Comparison of ENCODE assay signal across 8 mouse cellular contexts in genomic region chr6:8508883-8509536, GRCm38 (mm10). TPM values are rescaled to one million over a fixed set of nuclear protein-coding genes. Genes with fewer than 3 reads are reported as not detected.
DNase-seq lines count a peak whose midpoint lies in the region; ATAC-seq and TF ChIP-seq lines count a peak whose summit lies in the region.

No protein-coding gene starts in this region.

- no peak for TF ChIP-seq CTCF in E14TG2a.4 (conservative IDR thresholded peaks at IDR 0.05; ENCODE audit: low read length)
- no peak for TF ChIP-seq CTCF in heart, postnatal 0 days (IDR thresholded peaks at IDR 0.05; ENCODE audit: low read depth)
- TF ChIP-seq CTCF in testis, adult 2 months (IDR thresholded peaks at IDR 0.05; ENCODE audit: control insufficient read depth, insufficient read depth, insufficient replicate concordance, low read depth, low read length), result no peak

- H3K4me3 ChIP-seq in E14TG2a.4 (replicated peaks; ENCODE audit: low read length), result peak overlapping the region; percentile 87
- peak overlapping the region; percentile 97 for H3K4me3 ChIP-seq in forebrain, embryonic 12.5 days (replicated peaks)
- peak overlapping the region; percentile 99 for H3K4me3 ChIP-seq in heart, postnatal 0 days (ENCODE audit: low read depth, low read length)
- peak overlapping the region; percentile 95 for H3K4me3 ChIP-seq in liver, embryonic 16.5 days (ENCODE audit: low read depth, low read length)
- H3K4me3 ChIP-seq in neural tube, embryonic 13.5 days, result peak overlapping the region; percentile 95
- peak overlapping the region; percentile 95 for H3K4me3 ChIP-seq in testis, adult 2 months (ENCODE audit: control insufficient read depth, low read depth, low read length)

- DNase-seq in c-Kit-positive CD71-positive TER-119-positive erythroid progenitor cells, embryonic 14.5 days (ENCODE audit: low spot score), result peak; percentile 99
- DNase-seq in heart, postnatal 0 days (ENCODE audit: low spot score), result peak; percentile 99
- peak; percentile 99 to 100 for DNase-seq in kidney, postnatal 4 days

- peak; percentile 85 for TF ChIP-seq POLR2A in testis, adult 2 months (IDR thresholded peaks at IDR 0.05; ENCODE audit: control insufficient read depth, low read depth, low read length)

- H3K4me1 ChIP-seq in E14TG2a.4 (replicated peaks; ENCODE audit: low read depth, low read length), result peaks cover 18% of the 10 kb centered on the region
- H3K4me1 ChIP-seq in forebrain, embryonic 12.5 days, result peaks cover 22% of the 10 kb centered on the region
- no peaks in the 10 kb centered on the region for H3K4me1 ChIP-seq in heart, postnatal 0 days (ENCODE audit: control insufficient read depth, insufficient read depth)
- peaks cover 20% of the 10 kb centered on the region for H3K4me1 ChIP-seq in liver, embryonic 16.5 days (ENCODE audit: control insufficient read depth, low read depth, low read length)
- peaks cover 37% of the 10 kb centered on the region for H3K4me1 ChIP-seq in neural tube, embryonic 13.5 days (replicated peaks)
- H3K4me1 ChIP-seq in testis, adult 2 months (ENCODE audit: control insufficient read depth, insufficient read depth, low read length), result peaks cover 2% of the 10 kb centered on the region

- H3K4me2 ChIP-seq in forebrain, embryonic 12.5 days, result peak overlapping the region; percentile 76
- peak overlapping the region; percentile 89 for H3K4me2 ChIP-seq in heart, postnatal 0 days (ENCODE audit: low read depth, low read length)
- peak overlapping the region; percentile 95 for H3K4me2 ChIP-seq in liver, embryonic 16.5 days (ENCODE audit: low read depth, low read length)
- peak overlapping the region; percentile 80 for H3K4me2 ChIP-seq in neural tube, embryonic 13.5 days

- WGBS in forebrain, embryonic 12.5 days, result under 1% methylated on average over 51 of the region's 56 CpGs
- WGBS in heart, postnatal 0 days, result under 1% methylated on average over 55 of the region's 56 CpGs
- 2% methylated on average over 52 of the region's 56 CpGs for WGBS in liver, embryonic 16.5 days (ENCODE audit: insufficient replicate concordance)
- under 1% methylated on average over 55 of the region's 56 CpGs for WGBS in neural tube, embryonic 13.5 days

- peak; percentile 99 for ATAC-seq in forebrain, embryonic 12.5 days (ENCODE audit: low FRiP score)
- ATAC-seq in heart, postnatal 0 days (ENCODE audit: insufficient read depth, low read depth), result peak; percentile 99
- ATAC-seq in liver, embryonic 16.5 days (ENCODE audit: low read depth), result peak; percentile 97
- ATAC-seq in neural tube, embryonic 13.5 days (ENCODE audit: low read depth), result peak; percentile 99

- no peaks in the 10 kb centered on the region for H3K36me3 ChIP-seq in E14TG2a.4 (ENCODE audit: insufficient read depth, low read length)
- no peaks in the 10 kb centered on the region for H3K36me3 ChIP-seq in forebrain, embryonic 12.5 days (replicated peaks)
- H3K36me3 ChIP-seq in heart, postnatal 0 days (replicated peaks; ENCODE audit: control insufficient read depth, insufficient read depth, low read length), result no peaks in the 10 kb centered on the region
- no peaks in the 10 kb centered on the region for H3K36me3 ChIP-seq in liver, embryonic 16.5 days (ENCODE audit: control insufficient read depth, insufficient read depth)
- no peaks in the 10 kb centered on the region for H3K36me3 ChIP-seq in neural tube, embryonic 13.5 days
- no peaks in the 10 kb centered on the region for H3K36me3 ChIP-seq in testis, adult 2 months (ENCODE audit: control insufficient read depth, insufficient read depth, low read length)

- H3K27ac ChIP-seq in forebrain, embryonic 12.5 days, result peak overlapping the region; percentile 100
- peak overlapping the region; percentile 98 for H3K27ac ChIP-seq in heart, postnatal 0 days (ENCODE audit: low read depth)
- H3K27ac ChIP-seq in liver, embryonic 16.5 days (ENCODE audit: low read length), result peak overlapping the region; percentile 99
- H3K27ac ChIP-seq in neural tube, embryonic 13.5 days (replicated peaks), result peak overlapping the region; percentile 99
- H3K27ac ChIP-seq in testis, adult 2 months (ENCODE audit: control insufficient read depth, insufficient read depth, low read depth, low read length), result peak overlapping the region; percentile 97

- H3K9ac ChIP-seq in forebrain, embryonic 12.5 days, result peak overlapping the region; percentile 99
- H3K9ac ChIP-seq in heart, postnatal 0 days (replicated peaks; ENCODE audit: low read depth, low read length), result peak overlapping the region; percentile 97
- peak overlapping the region; percentile 86 for H3K9ac ChIP-seq in liver, embryonic 16.5 days (ENCODE audit: low read depth, low read length)
- peak overlapping the region; percentile 98 for H3K9ac ChIP-seq in neural tube, embryonic 13.5 days

- H3K27me3 ChIP-seq in E14TG2a.4 (ENCODE audit: insufficient read depth, low read length), result peaks cover 15% of the 10 kb centered on the region
- H3K27me3 ChIP-seq in forebrain, embryonic 12.5 days, result no peaks in the 10 kb centered on the region
- no peaks in the 10 kb centered on the region for H3K27me3 ChIP-seq in heart, postnatal 0 days (ENCODE audit: control insufficient read depth, insufficient read depth, low read length)
- H3K27me3 ChIP-seq in liver, embryonic 16.5 days (ENCODE audit: control insufficient read depth, insufficient read depth, low read depth, low read length), result no peaks in the 10 kb centered on the region
- H3K27me3 ChIP-seq in neural tube, embryonic 13.5 days, result no peaks in the 10 kb centered on the region
- H3K27me3 ChIP-seq in testis, adult 2 months (ENCODE audit: control insufficient read depth, insufficient read depth, low read length), result no peaks in the 10 kb centered on the region

- TF ChIP-seq EP300 in heart, postnatal 0 days (IDR thresholded peaks at IDR 0.05; ENCODE audit: low read depth), result 0 out of 2 replicates have a peak, but pooled peaks have one; percentile 21

- no peaks in the 10 kb centered on the region for H3K9me3 ChIP-seq in E14TG2a.4 (ENCODE audit: low read length)
- no peaks in the 10 kb centered on the region for H3K9me3 ChIP-seq in forebrain, embryonic 12.5 days
- no peaks in the 10 kb centered on the region for H3K9me3 ChIP-seq in heart, postnatal 0 days (replicated peaks; ENCODE audit: control insufficient read depth, low read length)
- H3K9me3 ChIP-seq in liver, embryonic 16.5 days (replicated peaks; ENCODE audit: control insufficient read depth, low read length), result no peaks in the 10 kb centered on the region
- H3K9me3 ChIP-seq in neural tube, embryonic 13.5 days, result no peaks in the 10 kb centered on the region

RNA-seq across cellular contexts. Expression of gene Glcci1, which starts 0.4 kb away (rescaled TPM):
- 18.8 and 22.0 TPM in 2 replicates for polyA plus RNA-seq in forebrain, embryonic 12.5 days (2016; fragmentation: Nextera tagmentation; extraction: Ambion mirVana)
- 14.3 and 23.4 TPM in 2 replicates for total RNA-seq in heart, postnatal 0 days (2014; rRNA removed; ENCODE audit: low replicate concordance)
- 2.7 and 3.2 TPM in 2 replicates for polyA plus RNA-seq in heart, postnatal 0 days (2015; fragmentation: Nextera tagmentation; extraction: Ambion mirVana)
- polyA plus RNA-seq in liver, embryonic 16.5 days (2015; fragmentation: Nextera tagmentation; extraction: Ambion mirVana), result 1.0 and 1.2 TPM in 2 replicates
- 7.5 and 11.3 TPM in 2 replicates for polyA plus RNA-seq in neural tube, embryonic 13.5 days (2015; fragmentation: Nextera tagmentation; extraction: Ambion mirVana)
- 142 and 155 TPM in 2 replicates for polyA plus RNA-seq in testis, adult 2 months (2012; rRNA removed)

Comparison
In these comparisons a context has a peak if more than half of its experiments do, and no peak if none do; other contexts are left out.
1. Peak in every context shown above with its lines: DNase-seq, ATAC-seq, H3K4me3 ChIP-seq and H3K27ac ChIP-seq.